Mouse (Mus musculus) heart, embryonic 14.5 days (tissue): ENCODE data around the gene Ccdc136. TPM values are rescaled to one million over a fixed set of nuclear protein-coding genes. Genes with fewer than 3 reads are reported as not detected.

Experiments
- ATAC-seq: fragments of 200-750 bp; cut with Nextera tagmentation; 2 replicates; pipeline ENCODE4 v1.8.0; 2017; ENCODE audit warnings: low read depth, moderate TSS enrichment; ENCODE audit not compliant: insufficient number of reproducible peaks, insufficient read depth, low FRiP score
- H3K27ac ChIP-seq, 2 experiments: fragments of 200-500 bp in 1 of 2; fragments of 300-500 bp in 1 of 2; sonication (generic) in 1 of 2; replicated peaks in 1 of 2; 2 replicates each; pipeline ENCODE4 v1.5.1; 2012 to 2014; ENCODE audit warnings: low read depth in 2 of 2, low read length in 2 of 2, control low read depth in 1 of 2, mild to moderate bottlenecking in 1 of 2, mixed read lengths in 1 of 2; ENCODE audit not compliant: control insufficient read depth in 1 of 2, insufficient read depth in 1 of 2
- H3K27me3 ChIP-seq: fragments of 300-500 bp; sonication (generic); 2 replicates; pipeline ENCODE4 v1.6.1; 2014; ENCODE audit warnings: mild to moderate bottlenecking, low read length, control low read depth; ENCODE audit not compliant: control insufficient read depth, insufficient read depth
- H3K36me3 ChIP-seq: fragments of 300-500 bp; sonication (generic); 2 replicates; pipeline ENCODE4 v1.6.1; 2014; ENCODE audit warnings: mild to moderate bottlenecking, control low read depth, low read length, mixed read lengths; ENCODE audit not compliant: control insufficient read depth, insufficient read depth
- H3K4me1 ChIP-seq, 2 experiments: fragments of 200-500 bp in 1 of 2; fragments of 300-500 bp in 1 of 2; sonication (generic) in 1 of 2; 2 replicates each; pipeline ENCODE4 v1.6.1; 2012 to 2014; ENCODE audit warnings: low read length in 2 of 2, control low read depth in 1 of 2, mixed read lengths in 1 of 2; ENCODE audit not compliant: control insufficient read depth in 2 of 2, insufficient read depth in 2 of 2
- H3K4me2 ChIP-seq: fragments of 300-500 bp; sonication (generic); 2 replicates; pipeline ENCODE4 v1.6.1; 2014; ENCODE audit warnings: mild to moderate bottlenecking, low read length
- H3K4me3 ChIP-seq, 2 experiments: fragments of 200-500 bp in 1 of 2; fragments of 300-500 bp in 1 of 2; sonication (generic) in 1 of 2; 2 replicates each; pipeline ENCODE4 v1.5.1; 2012 to 2014; ENCODE audit warnings: low read length in 2 of 2, mild to moderate bottlenecking in 2 of 2, control low read depth in 1 of 2, low read depth in 1 of 2, moderate library complexity in 1 of 2; ENCODE audit not compliant: control insufficient read depth in 1 of 2, insufficient read depth in 1 of 2
- H3K9ac ChIP-seq: fragments of 300-500 bp; sonication (generic); 2 replicates; pipeline ENCODE4 v1.6.1; 2014; ENCODE audit warnings: mild to moderate bottlenecking, low read length
- H3K9me3 ChIP-seq: fragments of 300-500 bp; sonication (generic); 2 replicates; pipeline ENCODE4 v1.6.1; 2016; ENCODE audit warnings: low read length, control low read depth; ENCODE audit not compliant: control insufficient read depth
- WGBS: fragments of 180-500 bp; shearing (Covaris S2); extraction: QIAGEN DNeasy Blood & Tissue Kit; methylation state at CpG from one replicate; pipeline ENCODE4 v1.1.7; 2014; 5-methylcytosine and 5-hydroxymethylcytosine counted together
- polyA plus RNA-seq: library from polyadenylated mRNA; unstranded; fragments of >200 nt; fragmentation: Nextera tagmentation; extraction: Ambion mirVana; gene quantifications from 2 replicates; pipeline ENCODE4 v1.2.1, GENCODE M21; 2014

The Ccdc136 gene
- polyA plus RNA-seq, 1 experiment from 2014 or later = 30.8 TPM

- 63% methylated on average over 1 of the region's 1 CpGs for WGBS
- Histone ChIP-seq H3K4me3 (no peak overlapping the region), H3K27ac (no peak overlapping the region), H3K27me3 (0 out of 2 replicates have a peak, but pooled peaks cover 11% of the 10 kb centered on the region), H3K9ac (no peak overlapping the region), H3K9me3 (no peaks in the 10 kb centered on the region), H3K36me3 (no peaks in the 10 kb centered on the region), H3K4me1 (peaks cover 11 to 26% of the 10 kb centered on the region in 2 experiments), H3K4me2 (no peak overlapping the region)
- no peak for ATAC-seq
Measured at GRCm38 (mm10) chr6:29394286-29394685, 1.8 kb upstream of the Ccdc136 start.

- Histone ChIP-seq H3K9me3 (no peaks in the 10 kb centered on the region), H3K27me3 (0 out of 2 replicates have a peak, but pooled peaks cover 11% of the 10 kb centered on the region)
- 0 out of 2 replicates have a peak, but pooled peaks have one; percentile 14 for ATAC-seq
Measured at GRCm38 (mm10) chr6:29396714-29397540, 818 bp downstream of the Ccdc136 start.

GRCm38 (mm10) chr6:29397575-29397974 lies 1.5 kb downstream of the Ccdc136 start:
- peak overlapping the region; percentile 73 for H3K9ac ChIP-seq
- H3K9me3 ChIP-seq = no peaks in the 10 kb centered on the region
- ATAC-seq = 0 out of 2 replicates have a peak, but pooled peaks have one; percentile 48
- no peaks in the 10 kb centered on the region; the same call in 1 of the 2 replicates for H3K36me3 ChIP-seq
- H3K27ac ChIP-seq = peak overlapping the region; percentile 35 to 56; a peak in 3 of 4 replicates
- peak overlapping the region; percentile 63 to 72 for H3K4me3 ChIP-seq
- 0 out of 2 replicates have a peak, but pooled peaks cover 11% of the 10 kb centered on the region for H3K27me3 ChIP-seq
- 3% methylated on average over 6 of the region's 6 CpGs for WGBS
- peaks cover 11 to 26% of the 10 kb centered on the region in 2 experiments for H3K4me1 ChIP-seq
- peak overlapping the region; percentile 88 for H3K4me2 ChIP-seq

More at GRCm38 (mm10) chr6:29396714-29397540, 818 bp downstream of the Ccdc136 start:
- Histone ChIP-seq H3K4me2 (peak overlapping the region; percentile 88), H3K4me1 (peaks cover 11 to 26% of the 10 kb centered on the region in 2 experiments), H3K36me3 (no peaks in the 10 kb centered on the region; the same call in 1 of the 2 replicates), H3K9ac (peak overlapping the region; percentile 73), H3K27ac (peak overlapping the region; percentile 50 to 56; a peak in 3 of 4 replicates), H3K4me3 (peak overlapping the region; percentile 63 to 72)
- 1% methylated on average over 24 of the region's 24 CpGs for WGBS

- Histone ChIP-seq H3K9me3 (no peaks in the 10 kb centered on the region), H3K36me3 (no peaks in the 10 kb centered on the region; the same call in 1 of the 2 replicates), H3K4me2 (no peak overlapping the region), H3K4me3 (no peak overlapping the region), H3K27me3 (0 out of 2 replicates have a peak, but pooled peaks cover 4% of the 10 kb centered on the region), H3K4me1 (peaks cover 11 to 24% of the 10 kb centered on the region in 2 experiments), H3K9ac (no peak overlapping the region), H3K27ac (no peak overlapping the region)
- 88% methylated on average over 4 of the region's 4 CpGs for WGBS
- no peak for ATAC-seq
Measured at GRCm38 (mm10) chr6:29399851-29400250, 3.7 kb downstream of the Ccdc136 start.

- Histone ChIP-seq H3K36me3 (peaks cover 18% of the 10 kb centered on the region), H3K27ac (no peak overlapping the region), H3K9ac (no peak overlapping the region), H3K4me3 (0 out of 4 replicates have a peak overlapping the region, but pooled peaks of 1 of the 2 experiments have one; percentile 10), H3K27me3 (no peaks in the 10 kb centered on the region), H3K4me1 (peaks cover under 1 to 2% of the 10 kb centered on the region in 2 experiments), H3K4me2 (peak overlapping the region; percentile 44), H3K9me3 (no peaks in the 10 kb centered on the region)
- ATAC-seq = no peak
- 11% methylated on average over 34 of the region's 34 CpGs for WGBS
Measured at GRCm38 (mm10) chr6:29402693-29403342, 6.7 kb downstream of the Ccdc136 start.

GRCm38 (mm10) chr6:29406412-29406811 lies 10.3 kb downstream of the Ccdc136 start:
- no peak for ATAC-seq
- WGBS = 91% methylated on average over 6 of the region's 6 CpGs

GRCm38 (mm10) chr6:29415446-29415845 lies 19.3 kb downstream of the Ccdc136 start:
- Histone ChIP-seq H3K4me3 (no peak overlapping the region), H3K9me3 (no peaks in the 10 kb centered on the region), H3K27me3 (no peaks in the 10 kb centered on the region), H3K36me3 (peaks cover 67% of the 10 kb centered on the region), H3K4me1 (no peaks in the 10 kb centered on the region), H3K9ac (no peak overlapping the region), H3K4me2 (no peak overlapping the region), H3K27ac (no peak overlapping the region)
- no peak for ATAC-seq
- WGBS = 77% methylated on average over 9 of the region's 9 CpGs

More at GRCm38 (mm10) chr6:29406412-29406811, 10.3 kb downstream of the Ccdc136 start:
- H3K27me3 ChIP-seq = no peaks in the 10 kb centered on the region
- H3K36me3 ChIP-seq = peaks cover 47% of the 10 kb centered on the region
- no peak overlapping the region for H3K4me2 ChIP-seq
- no peaks in the 10 kb centered on the region for H3K9me3 ChIP-seq
- H3K4me3 ChIP-seq = no peak overlapping the region
- H3K27ac ChIP-seq = no peak overlapping the region
- no peaks in the 10 kb centered on the region; a peak in 1 of 4 replicates for H3K4me1 ChIP-seq
- H3K9ac ChIP-seq = no peak overlapping the region
